Mouse (Mus musculus) left cerebral cortex, postnatal 36 days (tissue): ENCODE results near the gene Hoxc5. TPM values are rescaled to one million over a fixed set of nuclear protein-coding genes. Genes with fewer than 3 reads are reported as not detected.

Source experiments
- DNase-seq, 2 experiments: peaks; one replicate each; pipeline ENCODE4 v3.0.0; 2021 to 2022; ENCODE audit warnings: low spot score in 2 of 2, mixed read lengths in 1 of 2
- intact Hi-C: fragments of 180-260 bp; cut with DNase I; formaldehyde crosslinking; loops from one replicate; pipeline ENCODE4 v1.15.1; 2025
- total RNA-seq, 2 experiments: library from RNA; stranded (reverse); gene quantifications; 2 replicates each; pipeline ENCODE4 v1.2.3; 2021

Gene Hoxc5
- total RNA-seq, 2 experiments from 2014 or later: not detected

- DNase-seq: no peak
- intact Hi-C loops: loop anchor here (5.0 kb wide), 1 partner anchor 62 kb away; no protein-coding TSS in a partner anchor
Observed at GRCm38 (mm10) chr15:102965003-102965891, 2.0 kb upstream of the Hoxc5 start.

- intact Hi-C loops: loop anchor here (5.0 kb wide), 1 partner anchor 61 kb away; no protein-coding TSS in a partner anchor
- DNase-seq: no peak
Observed at GRCm38 (mm10) chr15:102965892-102966775, 1.1 kb upstream of the Hoxc5 start.

- intact Hi-C loops: loop anchor here (5.0 kb wide), 1 partner anchor 60 kb away; no protein-coding TSS in a partner anchor
- DNase-seq: no peak
Observed at GRCm38 (mm10) chr15:102966776-102967311, 399 bp upstream of the Hoxc5 start, which contains the start of gene Hoxc10. TSS of gene Hoxc10 (plus strand) at chr15:102966796.

- no peak for DNase-seq
- intact Hi-C loops: loop anchor here (5.0 kb wide), 1 partner anchor 60 kb away; no protein-coding TSS in a partner anchor
Observed at GRCm38 (mm10) chr15:102967511-102968397, 511 bp downstream of the Hoxc5 start.

- intact Hi-C loops: loop anchor here (5.0 kb wide), 1 partner anchor 58 kb away; no protein-coding TSS in a partner anchor
- DNase-seq: no peak
Observed at GRCm38 (mm10) chr15:102969296-102969695, 2.1 kb downstream of the Hoxc5 start.

GRCm38 (mm10) chr15:102970740-102971139, 3.5 kb downstream of the Hoxc5 start:
- DNase-seq: no peak
- intact Hi-C loops: loop anchor here (5.0 kb wide), 2 partner anchors 208 to 273 kb away; no protein-coding TSS in a partner anchor

GRCm38 (mm10) chr15:102972254-102972653, 5.0 kb downstream of the Hoxc5 start:
- no peak for DNase-seq
- intact Hi-C loops: loop anchor here (5.0 kb wide), 2 partner anchors 210 to 275 kb away; no protein-coding TSS in a partner anchor

GRCm38 (mm10) chr15:102972753-102973152, 5.5 kb downstream of the Hoxc5 start:
- intact Hi-C loops: loop anchor here (5.0 kb wide), 2 partner anchors 210 to 275 kb away; no protein-coding TSS in a partner anchor
- no peak for DNase-seq

GRCm38 (mm10) chr15:102975034-102975433, 7.8 kb downstream of the Hoxc5 start:
- DNase-seq: no peak
- intact Hi-C loops: no loop called here

- DNase-seq: no peak
- intact Hi-C loops: no loop called here
Observed at GRCm38 (mm10) chr15:102975688-102976111, 8.5 kb downstream of the Hoxc5 start.

- intact Hi-C loops: no loop called here
- no peak for DNase-seq
Observed at GRCm38 (mm10) chr15:102976171-102976570, 8.9 kb downstream of the Hoxc5 start, which contains the start of gene Hoxc9. TSS of gene Hoxc9 (plus strand) at chr15:102976439.

- intact Hi-C loops: no loop called here
- no peak for DNase-seq
Observed at GRCm38 (mm10) chr15:102976631-102977422, 9.6 kb downstream of the Hoxc5 start.

- intact Hi-C loops: no loop called here
- DNase-seq: no peak
Observed at GRCm38 (mm10) chr15:102977423-102977974, 10.3 kb downstream of the Hoxc5 start.

GRCm38 (mm10) chr15:102978615-102979515, 11.6 kb downstream of the Hoxc5 start:
- intact Hi-C loops: no loop called here
- DNase-seq: no peak

- intact Hi-C loops: no loop called here
- DNase-seq: no peak
Observed at GRCm38 (mm10) chr15:102979936-102980335, 12.7 kb downstream of the Hoxc5 start.

- DNase-seq: no peak
- intact Hi-C loops: no loop called here
Observed at GRCm38 (mm10) chr15:102980352-102980751, 13.1 kb downstream of the Hoxc5 start.
